Mouse (Mus musculus): ENCODE measurements around the gene Mctp1.
"Not testable (repeated sequence)": the region's sequence is repeated elsewhere in the genome, so short reads cannot be mapped to it uniquely, and the experiment has no call there.

The Mctp1 gene

GRCm38 (mm10) chr13:76484086-76484709 is 99.9 kb downstream of the Mctp1 start:
- no peak for DNase-seq

- no peak for DNase-seq
Observed at GRCm38 (mm10) chr13:76515896-76516295, 131.6 kb downstream of the Mctp1 start.

- no peak for DNase-seq
Observed at GRCm38 (mm10) chr13:76523170-76523569, 138.8 kb downstream of the Mctp1 start.

GRCm38 (mm10) chr13:76527326-76527725 is 143.0 kb downstream of the Mctp1 start:
- no peak for DNase-seq

GRCm38 (mm10) chr13:76527751-76528150 is 143.4 kb downstream of the Mctp1 start:
- DNase-seq = no peak

GRCm38 (mm10) chr13:76529915-76530314 is 145.6 kb downstream of the Mctp1 start:
- DNase-seq = no peak

- DNase-seq = no peak
Observed at GRCm38 (mm10) chr13:76530867-76531504, 146.7 kb downstream of the Mctp1 start.

GRCm38 (mm10) chr13:76547854-76548253 is 163.5 kb downstream of the Mctp1 start:
- no peak for DNase-seq

- no peak for DNase-seq
Observed at GRCm38 (mm10) chr13:76560918-76561317, 176.6 kb downstream of the Mctp1 start.

- no peak for DNase-seq
Observed at GRCm38 (mm10) chr13:76561594-76561993, 177.3 kb downstream of the Mctp1 start.

- DNase-seq = no peak
Observed at GRCm38 (mm10) chr13:76564061-76564460, 179.7 kb downstream of the Mctp1 start.

GRCm38 (mm10) chr13:76566024-76566423 is 181.7 kb downstream of the Mctp1 start:
- DNase-seq = no peak

GRCm38 (mm10) chr13:76567448-76567847 is 183.1 kb downstream of the Mctp1 start:
- DNase-seq = no peak

- no peak for DNase-seq
Observed at GRCm38 (mm10) chr13:76568569-76569211, 184.4 kb downstream of the Mctp1 start.

- peak; percentile 62 for DNase-seq
Observed at GRCm38 (mm10) chr13:76579414-76579813, 195.1 kb downstream of the Mctp1 start.

GRCm38 (mm10) chr13:76585447-76585846 is 201.1 kb downstream of the Mctp1 start:
- DNase-seq = no peak

- DNase-seq = not testable (repeated sequence)
Observed at GRCm38 (mm10) chr13:76590709-76591108, 206.4 kb downstream of the Mctp1 start.

- DNase-seq = no peak
Observed at GRCm38 (mm10) chr13:76591189-76591588, 206.9 kb downstream of the Mctp1 start.

GRCm38 (mm10) chr13:76591692-76592091 is 207.4 kb downstream of the Mctp1 start:
- no peak for DNase-seq

- no peak for DNase-seq
Observed at GRCm38 (mm10) chr13:76592908-76593307, 208.6 kb downstream of the Mctp1 start.

- no peak for DNase-seq
Observed at GRCm38 (mm10) chr13:76597005-76597404, 212.7 kb downstream of the Mctp1 start.

- no peak for DNase-seq
Observed at GRCm38 (mm10) chr13:76609425-76609824, 225.1 kb downstream of the Mctp1 start.

GRCm38 (mm10) chr13:76611499-76611898 is 227.2 kb downstream of the Mctp1 start:
- no peak for DNase-seq

GRCm38 (mm10) chr13:76620111-76620510 is 235.8 kb downstream of the Mctp1 start:
- DNase-seq = no peak

All from layer of hippocampus, adult 9-11 months (tissue).